Mouse (Mus musculus): ENCODE measurements around the gene Slc6a9.

GRCm38 (mm10) chr4:117917402-117917801 is 83.1 kb downstream of the Slc6a9 start:
- no peak for TF ChIP-seq CTCF (IDR thresholded peaks at IDR 0.05; ENCODE audit: borderline replicate concordance, insufficient read depth, low read depth, low read length)
- no peak for TF ChIP-seq POLR2A (IDR thresholded peaks at IDR 0.05; ENCODE audit: borderline replicate concordance, insufficient read depth, low read length)
